Mouse (Mus musculus) spleen, adult 2 months (tissue): ENCODE measurements around the gene Dock4. TPM values are rescaled to one million over a fixed set of nuclear protein-coding genes. Genes with fewer than 3 reads are reported as not detected.

ENCODE experiments used
- DNase-seq, 2 experiments: peaks; one replicate each; pipeline versions ENCODE4 v3.0.0 to v3.0.0-alpha.2; 2012 to 2021; ENCODE audit warnings: low spot score in 2 of 2, low read depth in 1 of 2
- H3K27ac ChIP-seq: fragments of 200-500 bp; 2 replicates; pipeline ENCODE4 v1.5.1; 2012; ENCODE audit warnings: low read length, inconsistent platforms; ENCODE audit not compliant: insufficient read depth
- H3K27me3 ChIP-seq: fragments of 200-500 bp; 2 replicates; pipeline ENCODE4 v1.6.1; 2012; ENCODE audit warnings: mild to moderate bottlenecking, moderate library complexity, low read length, inconsistent platforms; ENCODE audit not compliant: control insufficient read depth, insufficient read depth
- H3K36me3 ChIP-seq: fragments of 200-500 bp; 2 replicates; pipeline ENCODE4 v1.6.1; 2012; ENCODE audit warnings: mild to moderate bottlenecking, low read length, inconsistent platforms; ENCODE audit not compliant: control insufficient read depth, insufficient read depth
- H3K4me1 ChIP-seq: fragments of 200-500 bp; 2 replicates; pipeline ENCODE4 v1.6.1; 2011; ENCODE audit warnings: inconsistent platforms; ENCODE audit not compliant: control insufficient read depth, insufficient read depth, insufficient read length
- H3K4me3 ChIP-seq: fragments of 200-500 bp; 2 replicates; pipeline ENCODE4 v1.5.1; 2011; ENCODE audit warnings: mild to moderate bottlenecking, inconsistent platforms; ENCODE audit not compliant: insufficient read depth, insufficient read length; ENCODE audit errors: extremely low read depth
- CTCF ChIP-seq: fragments of 200-500 bp; IDR thresholded peaks from 2 replicates; pipeline ENCODE4 v1.5.1; 2011; ENCODE audit warnings: mild to moderate bottlenecking, inconsistent platforms; ENCODE audit not compliant: insufficient read depth, insufficient read length, insufficient replicate concordance; ENCODE audit errors: extremely low read depth
- POLR2A ChIP-seq: fragments of 200-500 bp; IDR thresholded peaks from 2 replicates; pipeline ENCODE4 v1.6.1; 2011; ENCODE audit warnings: low read depth, low read length, inconsistent platforms
- WGBS: fragments of 180-500 bp; shearing (Covaris S2); methylation state at CpG from one replicate; pipeline ENCODE4 v1.1.7; 2018; 5-methylcytosine and 5-hydroxymethylcytosine counted together
- polyA plus RNA-seq: library from polyadenylated mRNA; depleted of rRNA; stranded (reverse); fragments of >200 nt; gene quantifications from 2 replicates; pipeline ENCODE4 v1.2.3, GENCODE M21; 2012

Gene Dock4
- polyA plus RNA-seq, 1 experiment: 2.3 TPM

- H3K36me3 ChIP-seq: no peaks in the 10 kb centered on the region
- H3K4me1 ChIP-seq: no peaks in the 10 kb centered on the region; the same call in 1 of the 2 replicates
- no peak for TF ChIP-seq POLR2A
- TF ChIP-seq CTCF: no peak
- no peak overlapping the region for H3K4me3 ChIP-seq
- H3K27me3 ChIP-seq: no peaks in the 10 kb centered on the region
- H3K27ac ChIP-seq: no peak overlapping the region
- WGBS: 93% methylated on average over 1 of the region's 1 CpGs
- no peak for DNase-seq
These were observed 118.0 kb downstream of the Dock4 start for GRCm38 (mm10) chr12:40563703-40564102.

- Histone ChIP-seq H3K27ac (no peak overlapping the region), H3K4me1 (no peaks in the 10 kb centered on the region), H3K36me3 (no peaks in the 10 kb centered on the region), H3K27me3 (no peaks in the 10 kb centered on the region), H3K4me3 (no peak overlapping the region)
- TF ChIP-seq POLR2A (no peak), CTCF (no peak)
- no peak for DNase-seq
- WGBS: 53% methylated on average over 2 of the region's 2 CpGs
These were observed 118.5 kb downstream of the Dock4 start for GRCm38 (mm10) chr12:40564261-40564660.

GRCm38 (mm10) chr12:40568365-40568885 lies 122.7 kb downstream of the Dock4 start:
- Histone ChIP-seq H3K4me3 (no peak overlapping the region), H3K27me3 (no peaks in the 10 kb centered on the region), H3K4me1 (no peaks in the 10 kb centered on the region), H3K36me3 (no peaks in the 10 kb centered on the region), H3K27ac (no peak overlapping the region)
- WGBS: 93% methylated on average over 4 of the region's 4 CpGs
- no peak for DNase-seq
- no peak for TF ChIP-seq POLR2A
- TF ChIP-seq CTCF: no peak

DNA sequence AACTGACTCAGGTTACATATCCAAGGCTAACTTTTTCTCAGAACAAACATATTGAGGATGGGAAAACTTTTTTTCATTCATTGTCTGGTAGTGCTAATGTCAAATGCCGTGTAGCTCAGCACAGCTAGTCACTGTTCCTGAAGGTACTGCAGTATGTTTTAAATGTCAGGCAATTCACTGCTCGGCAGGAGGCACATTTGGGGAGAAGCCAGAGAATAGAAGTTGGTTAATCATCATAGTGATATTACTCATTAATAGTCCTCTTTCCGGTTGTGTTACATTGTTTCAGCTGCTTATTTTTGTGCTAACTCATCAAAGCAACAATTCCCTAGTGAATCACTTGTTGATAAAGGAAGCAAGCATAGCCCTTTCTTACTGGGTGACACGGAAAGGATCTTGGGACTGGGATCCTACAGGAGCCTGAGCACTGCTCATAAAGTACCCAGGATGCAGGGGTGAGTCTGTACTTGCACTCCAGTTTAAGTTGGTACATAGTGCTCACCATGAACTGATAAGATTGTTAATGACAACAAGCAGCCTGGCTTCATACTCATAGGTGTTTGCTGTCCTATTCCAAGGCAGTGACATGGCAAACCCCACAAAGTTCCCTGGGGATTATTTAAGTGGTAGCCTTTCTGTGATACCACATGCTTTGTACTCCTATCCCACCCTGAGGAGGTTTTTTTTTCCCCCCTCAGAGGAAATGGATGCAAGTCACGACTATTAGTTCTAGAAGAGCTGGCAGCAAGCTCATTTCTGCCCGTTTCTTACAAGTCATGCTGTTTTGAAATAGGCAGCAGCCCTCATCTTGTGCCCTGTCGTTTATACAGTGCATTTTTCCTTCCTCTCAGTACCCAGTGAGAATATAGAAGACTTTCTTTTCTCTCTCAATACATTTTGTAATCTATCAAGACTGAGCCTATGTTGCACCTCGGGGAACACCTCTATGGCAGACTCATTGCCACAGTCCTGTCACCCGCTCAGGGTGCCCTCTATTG lies 123.5 kb downstream of the Dock4 start:
- no peak overlapping the region for H3K27ac ChIP-seq
- H3K4me3 ChIP-seq: no peak overlapping the region
- no peaks in the 10 kb centered on the region for H3K27me3 ChIP-seq
- no peak for DNase-seq
- WGBS: 64% methylated on average over 9 of the region's 9 CpGs
- no peaks in the 10 kb centered on the region for H3K4me1 ChIP-seq
- H3K36me3 ChIP-seq: no peaks in the 10 kb centered on the region
- TF ChIP-seq CTCF (no peak), POLR2A (no peak)

DNA sequence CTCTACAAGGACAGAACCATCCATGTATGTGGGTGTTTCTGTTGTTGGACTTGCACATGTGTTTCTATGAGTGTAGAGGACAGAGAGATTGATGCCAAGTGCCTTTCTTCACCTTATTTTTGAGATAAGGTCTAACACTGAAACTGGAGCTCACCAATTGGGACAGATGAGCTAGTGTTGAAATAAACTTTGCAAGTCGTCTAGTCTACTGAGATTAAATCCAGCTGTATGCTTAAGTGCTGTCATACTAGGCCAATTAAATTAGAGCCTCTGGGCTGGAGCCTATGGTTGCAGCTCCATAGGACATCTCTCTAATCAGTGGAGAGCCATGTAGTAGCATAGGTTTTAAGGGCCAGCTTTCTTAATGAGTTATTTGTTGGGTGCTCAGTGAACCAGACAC lies 124.5 kb downstream of the Dock4 start:
- Histone ChIP-seq H3K4me3 (no peak overlapping the region), H3K4me1 (no peaks in the 10 kb centered on the region), H3K36me3 (no peaks in the 10 kb centered on the region), H3K27me3 (no peaks in the 10 kb centered on the region), H3K27ac (no peak overlapping the region)
- no peak for DNase-seq
- 86% methylated on average over 1 of the region's 1 CpGs for WGBS
- no peak for TF ChIP-seq CTCF
- no peak for TF ChIP-seq POLR2A

DNA sequence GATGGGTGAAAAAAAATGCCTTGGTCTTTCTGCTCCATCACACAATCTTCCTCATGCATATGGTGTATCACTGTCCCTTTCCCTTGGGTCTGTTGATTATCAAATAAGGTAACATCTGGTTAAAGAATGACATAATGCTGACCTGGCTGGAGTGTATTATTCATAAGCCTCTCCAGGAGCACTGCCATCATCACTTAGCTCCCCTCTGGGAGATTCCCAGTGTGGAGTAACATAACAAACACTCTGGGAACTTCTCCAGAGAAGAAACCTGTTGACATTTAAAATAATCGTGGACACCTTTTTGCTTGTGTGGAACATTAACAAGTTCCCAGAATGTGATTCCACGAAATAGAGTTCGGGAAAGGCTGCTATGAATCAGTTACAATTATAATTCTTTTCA lies 128.3 kb downstream of the Dock4 start:
- WGBS: 86% methylated on average over 3 of the region's 3 CpGs
- DNase-seq: no peak
- Histone ChIP-seq H3K4me1 (no peaks in the 10 kb centered on the region), H3K4me3 (no peak overlapping the region), H3K27me3 (no peaks in the 10 kb centered on the region), H3K27ac (no peak overlapping the region), H3K36me3 (no peaks in the 10 kb centered on the region)
- no peak for TF ChIP-seq CTCF
- TF ChIP-seq POLR2A: no peak

GRCm38 (mm10) chr12:40576749-40577148 lies 131.0 kb downstream of the Dock4 start:
- no peaks in the 10 kb centered on the region for H3K27me3 ChIP-seq
- DNase-seq: no peak
- no peaks in the 10 kb centered on the region; the same call in 1 of the 2 replicates for H3K4me1 ChIP-seq
- TF ChIP-seq CTCF (no peak), POLR2A (no peak)
- 87% methylated on average over 2 of the region's 2 CpGs for WGBS
- H3K36me3 ChIP-seq: no peaks in the 10 kb centered on the region
- H3K27ac ChIP-seq: no peak overlapping the region
- no peak overlapping the region for H3K4me3 ChIP-seq
